In genomic region chr13:96085581-96086302, GRCm38 (mm10) we compare ENCODE assay signal across 29 mouse cellular contexts. TPM values are rescaled to one million over a fixed set of nuclear protein-coding genes. Genes with fewer than 3 reads are reported as not detected.
"Had no signal": no experiment of that assay in that cellular context is flagged by ENCODE, and none has a peak within 500 bp of the region (broad histone marks: within the 10 kb centered on the region; RNA-seq: fewer than 3 reads in every experiment).

No protein-coding gene starts in this region.

- H3K27ac ChIP-seq: kidney, embryonic 15.5 days; limb, embryonic 12.5 days; limb, embryonic 15.5 days; liver, embryonic 14.5 days; macrophage; midbrain, embryonic 12.5 days; neural tube, embryonic 12.5 days; stomach, postnatal 0 days had no signal

- H3K4me1 ChIP-seq: kidney, embryonic 15.5 days; limb, embryonic 12.5 days; limb, embryonic 15.5 days; midbrain, embryonic 12.5 days; neural tube, embryonic 12.5 days had no signal

- DNase-seq: kidney, adult 11 months; kidney, adult 8-10 months; kidney, postnatal 10 days; kidney, postnatal 36 days; left cerebral cortex, postnatal 4 days; liver, postnatal 0 days; lung, embryonic 14.5 days; right cerebral cortex, adult 18-20 months; right cerebral cortex, postnatal 14 days; right cerebral cortex, postnatal 4 days; thymus, postnatal 25 days had no signal

- H3K27me3 ChIP-seq: kidney, embryonic 15.5 days; limb, embryonic 12.5 days; limb, embryonic 15.5 days; midbrain, embryonic 12.5 days; neural tube, embryonic 12.5 days had no signal

- H3K9me3 ChIP-seq: kidney, embryonic 15.5 days; limb, embryonic 12.5 days; limb, embryonic 15.5 days; midbrain, embryonic 12.5 days; neural tube, embryonic 12.5 days had no signal

- ATAC-seq: liver, postnatal 0 days; lung, postnatal 0 days; midbrain, embryonic 16.5 days had no signal

- H3K9ac ChIP-seq: kidney, embryonic 15.5 days; limb, embryonic 12.5 days; limb, embryonic 15.5 days; liver, embryonic 14.5 days; liver, postnatal 0 days; lung, embryonic 14.5 days; midbrain, embryonic 12.5 days; neural tube, embryonic 12.5 days had no signal

- H3K4me2 ChIP-seq: kidney, embryonic 15.5 days; limb, embryonic 12.5 days; limb, embryonic 15.5 days; liver, embryonic 11.5 days; lung, embryonic 14.5 days; midbrain, embryonic 12.5 days; neural tube, embryonic 12.5 days had no signal

- H3K36me3 ChIP-seq: kidney, embryonic 15.5 days; limb, embryonic 12.5 days; limb, embryonic 15.5 days; midbrain, embryonic 12.5 days; neural tube, embryonic 12.5 days had no signal

- H3K4me3 ChIP-seq: kidney, embryonic 15.5 days; limb, embryonic 12.5 days; limb, embryonic 15.5 days; midbrain, embryonic 12.5 days; neural tube, embryonic 12.5 days had no signal

RNA-seq across cellular contexts. Expression of gene Gm17190, which starts 3.9 kb away (rescaled TPM):
- total RNA-seq: layer of hippocampus, adult 8-10 months; layer of hippocampus, postnatal 14 days; left cerebral cortex, adult 8-10 months; left cerebral cortex, postnatal 14 days; left cerebral cortex, postnatal 4 days; megakaryocyte, adult 5-6 weeks had no signal
- polyA plus RNA-seq: kidney, embryonic 15.5 days; limb, embryonic 15.5 days; liver, embryonic 11.5 days; liver, embryonic 14.5 days; liver, postnatal 0 days; lung, embryonic 14.5 days; lung, postnatal 0 days; macrophage; midbrain, embryonic 12.5 days; stomach, embryonic 14.5 days; stomach, postnatal 0 days; thymus, postnatal 0 days had no signal

RNA-seq across cellular contexts. Expression of gene Sv2c, which starts 46.6 kb away (rescaled TPM):
- total RNA-seq: megakaryocyte, adult 5-6 weeks had no signal
- polyA plus RNA-seq: macrophage had no signal
